Mouse (Mus musculus): Measurements from ENCODE around the gene Gas6. TPM values are rescaled to one million over a fixed set of nuclear protein-coding genes. Genes with fewer than 3 reads are reported as not detected.

Gas6 gene
- total and polyA plus RNA-seq, 3 experiments = not detected

DNA sequence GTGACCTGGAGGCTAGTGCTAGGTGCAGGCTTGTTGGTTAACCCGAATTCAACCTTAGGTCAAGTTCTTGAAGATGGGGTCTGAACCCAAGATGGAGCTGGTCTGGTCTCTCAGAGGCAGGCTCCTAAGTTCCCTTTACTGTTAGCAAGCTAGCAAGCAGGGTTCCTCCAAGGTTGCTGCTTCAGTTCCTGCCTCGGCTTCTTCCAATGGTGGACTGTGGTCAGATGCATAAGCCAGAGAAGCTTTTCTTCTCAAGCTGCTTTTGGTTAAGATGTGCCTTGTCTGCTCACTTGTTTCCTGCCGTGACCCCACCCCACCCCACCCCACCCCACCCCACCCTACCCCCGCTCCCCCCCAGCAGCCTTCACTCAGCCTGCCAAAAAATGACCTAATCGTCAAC, 61.2 kb downstream of the Gas6 start:
- H3K9me3 ChIP-seq (replicated peaks; ENCODE audit: insufficient read depth, low read length) = no peaks in the 10 kb centered on the region
- peaks cover 2 to 10% of the 10 kb centered on the region in 2 experiments for H3K27me3 ChIP-seq (ENCODE audit: control insufficient read depth in 1 of 2, insufficient read depth in 2 of 2, low read length in 2 of 2)
- no peak for DNase-seq (ENCODE audit: low read depth, low spot score)
- H3K9ac ChIP-seq (ENCODE audit: control insufficient read depth, low read depth, low read length, poor library complexity, severe bottlenecking) = no peak overlapping the region
- H3K4me3 ChIP-seq (ENCODE audit: control insufficient read depth in 1 of 2, insufficient read depth in 1 of 2, low read depth in 2 of 2, low read length in 2 of 2) = no peak overlapping the region
- H3K4me1 ChIP-seq (ENCODE audit: control insufficient read depth in 1 of 2, insufficient read depth in 2 of 2, low read length in 2 of 2) = no peaks in the 10 kb centered on the region
- no peaks in the 10 kb centered on the region for H3K36me3 ChIP-seq (ENCODE audit: control insufficient read depth in 1 of 2, insufficient read depth in 2 of 2, low read length in 2 of 2)
- no peak overlapping the region for H3K27ac ChIP-seq (ENCODE audit: control insufficient read depth, low read depth, low read length)
- TF ChIP-seq TCF12 (IDR thresholded peaks at IDR 0.05; ENCODE audit: low read depth, low read length) = no peak
- no peak for TF ChIP-seq CHD1 (IDR thresholded peaks at IDR 0.05; ENCODE audit: low read depth, low read length)
- no peak for TF ChIP-seq MAX (IDR thresholded peaks at IDR 0.05; ENCODE audit: low read length)
- TF ChIP-seq MAFK (IDR thresholded peaks at IDR 0.05; ENCODE audit: borderline replicate concordance, low read depth, low read length) = no peak
- no peak for TF ChIP-seq MAZ (IDR thresholded peaks at IDR 0.05; ENCODE audit: low read depth, low read length)
- TF ChIP-seq USF1 (IDR thresholded peaks at IDR 0.05; ENCODE audit: low read depth, low read length) = no peak
- TF ChIP-seq GABPA (IDR thresholded peaks at IDR 0.05; ENCODE audit: low read depth, low read length) = no peak
- TF ChIP-seq ZKSCAN1 (IDR thresholded peaks at IDR 0.05; ENCODE audit: low read depth, low read length) = no peak
- TF ChIP-seq E2F4 (IDR thresholded peaks at IDR 0.05; ENCODE audit: borderline replicate concordance, low read depth, low read length) = no peak
- TF ChIP-seq POLR2AphosphoS5 (IDR thresholded peaks at IDR 0.05; ENCODE audit: borderline replicate concordance, low read depth, low read length) = no peak
- no peak for TF ChIP-seq MXI1 (IDR thresholded peaks at IDR 0.05; ENCODE audit: low read depth, low read length)
- no peak for TF ChIP-seq TAL1 (IDR thresholded peaks at IDR 0.05; ENCODE audit: low read length)
- no peak for TF ChIP-seq HCFC1 (IDR thresholded peaks at IDR 0.05; ENCODE audit: low read depth, low read length)
- TF ChIP-seq JUND (IDR thresholded peaks at IDR 0.05; ENCODE audit: low read depth, low read length) = no peak
- TF ChIP-seq ETS1 (IDR thresholded peaks at IDR 0.05; ENCODE audit: low read depth, low read length) = no peak
- no peak for TF ChIP-seq RAD21 (IDR thresholded peaks at IDR 0.05; ENCODE audit: low read depth, low read length)
- no peak for TF ChIP-seq RCOR1 (IDR thresholded peaks at IDR 0.05; ENCODE audit: low read depth, low read length)
- no peaks in the 10 kb centered on the region for H3K79me2 ChIP-seq (ENCODE audit: control insufficient read depth, insufficient read depth, low read length, poor library complexity)

- Histone ChIP-seq H3K9ac (ENCODE audit: control insufficient read depth, low read depth, low read length, poor library complexity, severe bottlenecking) (no peak overlapping the region), H3K27me3 (ENCODE audit: control insufficient read depth in 1 of 2, insufficient read depth in 2 of 2, low read length in 2 of 2) (peaks cover 13 to 21% of the 10 kb centered on the region in 2 experiments), H3K36me3 (ENCODE audit: control insufficient read depth in 1 of 2, insufficient read depth in 2 of 2, low read length in 2 of 2) (no peaks in the 10 kb centered on the region), H3K9me3 (replicated peaks; ENCODE audit: insufficient read depth, low read length) (no peaks in the 10 kb centered on the region), H3K79me2 (ENCODE audit: control insufficient read depth, insufficient read depth, low read length, poor library complexity) (no peaks in the 10 kb centered on the region), H3K4me1 (ENCODE audit: control insufficient read depth in 1 of 2, insufficient read depth in 2 of 2, low read length in 2 of 2) (no peaks in the 10 kb centered on the region), H3K4me3 (ENCODE audit: control insufficient read depth in 1 of 2, insufficient read depth in 1 of 2, low read depth in 2 of 2, low read length in 2 of 2) (no peak overlapping the region), H3K27ac (ENCODE audit: control insufficient read depth, low read depth, low read length) (no peak overlapping the region)
- no peak for DNase-seq (ENCODE audit: low read depth, low spot score)
- no peak for TF ChIP-seq GABPA (IDR thresholded peaks at IDR 0.05; ENCODE audit: low read depth, low read length)
- no peak for TF ChIP-seq USF2 (IDR thresholded peaks at IDR 0.05; ENCODE audit: borderline replicate concordance in 1 of 2, insufficient read depth in 1 of 2, low read depth in 1 of 2, low read length in 2 of 2)
- TF ChIP-seq HCFC1 (IDR thresholded peaks at IDR 0.05; ENCODE audit: low read depth, low read length) = no peak
- TF ChIP-seq NELFE (IDR thresholded peaks at IDR 0.05; ENCODE audit: low read depth, low read length) = no peak
- no peak for TF ChIP-seq POLR2AphosphoS5 (IDR thresholded peaks at IDR 0.05; ENCODE audit: borderline replicate concordance, low read depth, low read length)
- no peak for TF ChIP-seq TCF12 (IDR thresholded peaks at IDR 0.05; ENCODE audit: low read depth, low read length)
- TF ChIP-seq JUND (IDR thresholded peaks at IDR 0.05; ENCODE audit: low read depth, low read length) = no peak
- no peak for TF ChIP-seq E2F4 (IDR thresholded peaks at IDR 0.05; ENCODE audit: borderline replicate concordance, low read depth, low read length)
- TF ChIP-seq RCOR1 (IDR thresholded peaks at IDR 0.05; ENCODE audit: low read depth, low read length) = no peak
- TF ChIP-seq EP300 (IDR thresholded peaks at IDR 0.05; ENCODE audit: low read depth in 1 of 2, low read length in 2 of 2) = no peak
- no peak for TF ChIP-seq MAZ (IDR thresholded peaks at IDR 0.05; ENCODE audit: low read depth, low read length)
- TF ChIP-seq ZKSCAN1 (IDR thresholded peaks at IDR 0.05; ENCODE audit: low read depth, low read length) = no peak
- no peak for TF ChIP-seq ZMIZ1 (IDR thresholded peaks at IDR 0.05; ENCODE audit: low read depth, low read length)
- TF ChIP-seq UBTF (IDR thresholded peaks at IDR 0.05; ENCODE audit: borderline replicate concordance, insufficient read depth, low read depth, low read length) = no peak
- no peak for TF ChIP-seq CHD2 (IDR thresholded peaks at IDR 0.05; ENCODE audit: low read length)
- TF ChIP-seq POLR2AphosphoS2 (IDR thresholded peaks at IDR 0.05; ENCODE audit: low read length) = no peak
- no peak for TF ChIP-seq SMC3 (IDR thresholded peaks at IDR 0.05; ENCODE audit: low read depth, low read length)
- TF ChIP-seq MAFK (IDR thresholded peaks at IDR 0.05; ENCODE audit: borderline replicate concordance, low read depth, low read length) = no peak
- TF ChIP-seq MXI1 (IDR thresholded peaks at IDR 0.05; ENCODE audit: low read depth, low read length) = no peak
- no peak for TF ChIP-seq MEF2A (IDR thresholded peaks at IDR 0.05; ENCODE audit: extremely low read depth, insufficient replicate concordance, low read depth, low read length, poor library complexity, severe bottlenecking)
Measured at GRCm38 (mm10) chr8:13430866-13431265, 63.4 kb downstream of the Gas6 start.

Data from MEL (cell line).